Mouse (Mus musculus) left cerebral cortex, adult 9 months (tissue): ENCODE results near the gene Dhx30.

Experiments used
- DNase-seq, 2 experiments: peaks; one replicate each; pipeline ENCODE4 v3.0.0; 2022; ENCODE audit warnings: low spot score in 2 of 2

Dhx30 gene

GRCm38 (mm10) chr9:110045763-110046377 lies 71.8 kb downstream of the Dhx30 start:
- DNase-seq = no peak

- DNase-seq = peak in 1 of 2 experiments; percentile 67
Observed at GRCm38 (mm10) chr9:110044373-110044772, 73.3 kb downstream of the Dhx30 start.

- no peak for DNase-seq
Observed at GRCm38 (mm10) chr9:110038485-110038884, 79.1 kb downstream of the Dhx30 start.

GRCm38 (mm10) chr9:110037895-110038294 lies 79.7 kb downstream of the Dhx30 start:
- no peak for DNase-seq

- DNase-seq = no peak
Observed at GRCm38 (mm10) chr9:110035091-110035490, 82.5 kb downstream of the Dhx30 start.
